Comparison of ENCODE assay signal across 8 mouse cellular contexts in genomic region chr9:69368071-69368470, GRCm38 (mm10). TPM values are rescaled to one million over a fixed set of nuclear protein-coding genes. Genes with fewer than 3 reads are reported as not detected.
DNase-seq lines count a peak whose midpoint lies in the region; ATAC-seq and TF ChIP-seq lines count a peak whose summit lies in the region.

No protein-coding gene starts in this region.

- intact Hi-C loops in left cerebral cortex, postnatal 4 days (cut with DNase I), result no loop called here

- peak; percentile 85 for TF ChIP-seq CTCF in hindbrain, postnatal 0 days (IDR thresholded peaks at IDR 0.05; ENCODE audit: low read depth)

- peaks cover 10% of the 10 kb centered on the region for H3K4me1 ChIP-seq in embryonic facial prominence, embryonic 10.5 days
- H3K4me1 ChIP-seq in hindbrain, postnatal 0 days (ENCODE audit: insufficient read depth, low read length), result no peaks in the 10 kb centered on the region

- no peak overlapping the region for H3K27ac ChIP-seq in embryonic facial prominence, embryonic 10.5 days (replicated peaks)
- no peak overlapping the region for H3K27ac ChIP-seq in hindbrain, postnatal 0 days

- no peak overlapping the region for H3K4me3 ChIP-seq in embryonic facial prominence, embryonic 10.5 days
- no peak overlapping the region for H3K4me3 ChIP-seq in hindbrain, postnatal 0 days (ENCODE audit: low read length)

- no peaks in the 10 kb centered on the region for H3K9me3 ChIP-seq in embryonic facial prominence, embryonic 10.5 days
- H3K9me3 ChIP-seq in hindbrain, postnatal 0 days (ENCODE audit: low read length), result no peaks in the 10 kb centered on the region

- no peak for ATAC-seq in hindbrain, postnatal 0 days

- WGBS in embryonic facial prominence, embryonic 10.5 days, result 73% methylated on average over 8 of the region's 8 CpGs
- WGBS in hindbrain, postnatal 0 days, result 68% methylated on average over 8 of the region's 8 CpGs

- DNase-seq in urinary bladder, adult 18-20 months (ENCODE audit: low spot score in 2 of 2), result peak; percentile 30 to 41
- DNase-seq in urinary bladder, postnatal 10 days (ENCODE audit: low spot score), result no peak
- DNase-seq in adrenal gland, postnatal 25 days, result peak; percentile 69
- DNase-seq in embryonic facial prominence, embryonic 10.5 days (ENCODE audit: low spot score), result peak; percentile 73
- peak; percentile 68 for DNase-seq in hindbrain, postnatal 0 days (ENCODE audit: low spot score)
- peak; percentile 58 for DNase-seq in left cerebral cortex, postnatal 4 days
- DNase-seq in retina, embryonic 14.5 days (ENCODE audit: low spot score), result peak; percentile 82
- peak; percentile 59 to 70 for DNase-seq in thymus, postnatal 36 days

- no peaks in the 10 kb centered on the region for H3K27me3 ChIP-seq in embryonic facial prominence, embryonic 10.5 days (replicated peaks; ENCODE audit: low read depth, poor library complexity, severe bottlenecking)
- no peaks in the 10 kb centered on the region for H3K27me3 ChIP-seq in hindbrain, postnatal 0 days (ENCODE audit: insufficient read depth, low read length)

- peaks cover 20% of the 10 kb centered on the region; the same call in 1 of the 2 replicates for H3K36me3 ChIP-seq in embryonic facial prominence, embryonic 10.5 days (replicated peaks)
- no peaks in the 10 kb centered on the region; the same call in 1 of the 2 replicates for H3K36me3 ChIP-seq in hindbrain, postnatal 0 days (ENCODE audit: insufficient read depth, low read length)

- no peak overlapping the region for H3K4me2 ChIP-seq in hindbrain, postnatal 0 days (ENCODE audit: low read depth, low read length)

- no peak overlapping the region for H3K9ac ChIP-seq in hindbrain, postnatal 0 days (replicated peaks; ENCODE audit: low read length)

RNA-seq across cellular contexts. Expression of gene Ice2, which starts 29.6 kb away (rescaled TPM):
- 16.9 and 19.8 TPM in 2 replicates for total RNA-seq in adrenal gland, postnatal 25 days (2021)
- 22.5 and 23.0 TPM in 2 replicates for polyA plus RNA-seq in embryonic facial prominence, embryonic 10.5 days (2016; fragmentation: Nextera tagmentation; extraction: Ambion mirVana)
- 3.7 and 9.1 TPM in 2 replicates for total RNA-seq in hindbrain, postnatal 0 days (2014; rRNA removed)
- polyA plus RNA-seq in hindbrain, postnatal 0 days (2015; fragmentation: Nextera tagmentation; extraction: Ambion mirVana), result 7.3 TPM in 2 replicates
- 10 to 100 TPM; 11.7 to 14.2 TPM for total RNA-seq in left cerebral cortex, postnatal 4 days (2021)
